Mouse (Mus musculus) ES-Bruce4 (cell line): ENCODE data around the gene Col6a6.

ENCODE experiments used
- EP300 ChIP-seq: IDR thresholded peaks from 2 replicates; pipeline ENCODE4 v1.6.1; 2011; ENCODE audit warnings: low read depth, low read length; ENCODE audit not compliant: insufficient read depth
- POLR2A ChIP-seq: IDR thresholded peaks from one replicate; pipeline ENCODE4 v1.8.1; 2011; ENCODE audit warnings: low read length; ENCODE audit not compliant: insufficient read depth

DNA sequence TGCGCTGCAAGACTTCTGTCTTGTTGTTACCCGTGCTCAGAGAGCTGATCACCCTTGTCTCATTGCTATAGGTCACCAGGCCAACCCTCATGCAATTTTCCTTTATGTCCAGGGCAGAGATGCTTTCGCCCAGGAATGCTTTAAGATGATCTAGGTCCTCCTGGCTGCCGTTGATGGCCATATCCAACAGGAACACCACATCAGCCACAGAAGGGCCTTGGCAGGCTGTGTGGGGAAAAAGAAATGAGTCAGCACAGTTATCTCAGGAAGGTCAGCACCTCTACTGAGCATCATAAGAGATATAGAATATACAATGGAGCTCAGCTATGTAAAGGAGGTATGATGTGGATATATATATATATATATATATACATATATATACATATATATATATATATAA, 43.9 kb downstream of the Col6a6 start:
- TF ChIP-seq POLR2A (no peak), EP300 (no peak)
